Mouse (Mus musculus): ENCODE measurements around the gene Mast4. TPM values are rescaled to one million over a fixed set of nuclear protein-coding genes. Genes with fewer than 3 reads are reported as not detected.
A peak's percentile ranks its signal among the peaks of the same experiment; 100 is the strongest.

Mast4 gene
- polyA plus RNA-seq, 1 experiment from 2014 or later: 18.8 TPM

DNA sequence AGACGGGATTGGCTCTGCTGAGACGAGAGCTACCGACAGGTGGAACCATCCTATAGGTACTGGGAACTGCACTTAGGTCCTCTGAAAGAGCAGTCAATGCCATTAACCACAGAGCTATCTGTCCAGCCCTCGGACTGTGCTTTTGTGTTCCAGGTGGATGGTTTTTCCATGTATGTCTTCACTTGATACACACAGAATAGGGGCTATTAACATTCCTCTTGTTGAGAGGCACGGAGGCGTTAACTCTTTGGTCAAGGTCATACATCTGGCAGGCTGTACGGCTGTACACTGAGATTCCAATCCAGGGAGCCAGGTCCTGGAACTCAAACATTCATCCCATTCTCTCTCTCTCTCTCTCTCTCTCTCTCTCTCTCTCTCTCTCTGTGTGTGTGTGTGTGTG, 205.6 kb downstream of the Mast4 start:
- Histone ChIP-seq H3K27ac (no peak overlapping the region), H3K36me3 (no peaks in the 10 kb centered on the region), H3K9ac (no peak overlapping the region), H3K4me1 (no peaks in the 10 kb centered on the region), H3K4me2 (replicated peaks) (no peak overlapping the region), H3K27me3 (replicated peaks) (no peaks in the 10 kb centered on the region), H3K9me3 (no peaks in the 10 kb centered on the region), H3K4me3 (no peak overlapping the region)
- 55% methylated on average over 7 of the region's 7 CpGs for WGBS
- no peak for ATAC-seq (ENCODE audit: low FRiP score, low read depth)

GRCm38 (mm10) chr13:103127594-103127993, 206.7 kb downstream of the Mast4 start:
- H3K4me1 ChIP-seq: no peaks in the 10 kb centered on the region
- no peaks in the 10 kb centered on the region for H3K9me3 ChIP-seq
- no peak overlapping the region for H3K9ac ChIP-seq
- no peak overlapping the region for H3K4me2 ChIP-seq (replicated peaks)
- WGBS: 93% methylated on average over 5 of the region's 5 CpGs
- H3K4me3 ChIP-seq: no peak overlapping the region
- ATAC-seq (ENCODE audit: low FRiP score, low read depth): no peak
- H3K36me3 ChIP-seq: no peaks in the 10 kb centered on the region
- no peak overlapping the region for H3K27ac ChIP-seq
- no peaks in the 10 kb centered on the region for H3K27me3 ChIP-seq (replicated peaks)

DNA sequence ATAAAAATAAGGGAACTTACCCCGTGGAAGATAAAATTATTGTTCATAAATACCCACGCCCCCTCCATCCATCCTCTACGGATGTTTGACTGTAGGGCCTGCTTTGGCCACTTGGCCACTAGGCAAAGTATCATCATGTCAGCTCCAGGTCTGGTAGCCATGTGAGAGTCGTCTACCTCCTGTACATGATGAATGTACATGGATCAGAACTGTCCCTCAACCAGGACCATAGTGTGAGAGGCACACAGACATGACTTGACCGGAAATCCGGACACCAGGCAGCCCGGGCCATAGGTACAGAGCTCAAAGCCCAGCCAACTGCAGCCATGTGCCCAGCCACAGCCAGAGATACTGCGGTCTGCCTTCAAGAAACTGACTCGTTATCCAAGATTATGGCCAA, 210.6 kb downstream of the Mast4 start:
- 92% methylated on average over 9 of the region's 9 CpGs for WGBS
- Histone ChIP-seq H3K27me3 (replicated peaks) (no peaks in the 10 kb centered on the region), H3K36me3 (no peaks in the 10 kb centered on the region), H3K9me3 (no peaks in the 10 kb centered on the region), H3K4me2 (replicated peaks) (no peak overlapping the region), H3K9ac (no peak overlapping the region), H3K4me3 (no peak overlapping the region), H3K4me1 (peaks cover 15% of the 10 kb centered on the region), H3K27ac (no peak overlapping the region)
- no peak for ATAC-seq (ENCODE audit: low FRiP score, low read depth)

DNA sequence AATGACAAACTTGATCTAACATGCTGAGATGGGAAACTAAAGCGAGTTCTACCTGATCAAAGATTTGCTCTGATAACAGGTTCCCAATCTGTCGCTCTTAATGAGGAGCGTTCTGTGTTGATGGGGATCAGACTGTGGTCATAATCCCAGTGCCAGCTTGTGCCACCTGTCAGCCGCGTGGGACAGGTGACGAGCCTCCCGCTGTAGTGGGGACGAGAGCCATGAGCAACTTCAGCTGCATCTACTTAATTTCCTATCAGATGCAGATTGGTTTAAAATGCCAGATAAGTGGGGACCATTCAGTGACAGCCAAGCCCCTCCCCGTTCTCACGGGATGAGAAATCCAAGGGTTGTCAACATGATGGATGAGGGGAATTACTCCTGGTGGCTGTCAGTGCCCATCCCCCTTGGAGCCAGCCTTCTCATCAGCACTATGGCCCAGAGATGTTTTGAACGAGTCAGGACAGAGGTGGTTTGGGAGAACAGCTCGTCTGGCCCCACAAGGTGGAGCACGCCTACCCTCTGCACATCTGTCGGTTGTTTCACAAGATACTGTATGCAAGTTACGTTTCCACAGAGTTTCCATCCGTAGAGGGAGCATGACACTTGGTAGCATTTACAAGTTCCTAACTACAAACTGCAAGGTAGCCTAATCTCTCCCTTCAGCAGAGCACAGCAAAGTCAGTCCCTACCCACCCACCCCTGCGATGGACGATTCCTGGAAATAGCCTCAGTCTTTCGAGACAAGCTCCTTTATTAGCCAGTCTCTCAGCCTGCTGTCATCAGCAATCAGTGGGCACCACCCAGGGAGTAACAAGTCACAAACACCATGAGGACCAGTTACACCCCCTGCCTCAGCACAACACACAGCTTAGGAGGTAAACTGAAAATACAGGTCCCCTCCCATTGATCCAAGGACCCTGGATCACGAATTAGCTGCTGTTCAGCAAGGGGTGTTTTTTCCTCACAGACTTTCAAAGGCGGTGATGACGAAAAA, 212.2 kb downstream of the Mast4 start:
- peak; percentile 64 for ATAC-seq (ENCODE audit: low FRiP score, low read depth)
- no peaks in the 10 kb centered on the region for H3K27me3 ChIP-seq (replicated peaks)
- H3K27ac ChIP-seq: no peak overlapping the region
- 33% methylated on average over 22 of the region's 22 CpGs for WGBS
- 0 out of 2 replicates have a peak overlapping the region, but pooled peaks have one; percentile 22 for H3K4me2 ChIP-seq (replicated peaks)
- no peak overlapping the region for H3K4me3 ChIP-seq
- no peaks in the 10 kb centered on the region for H3K9me3 ChIP-seq
- peaks cover 15% of the 10 kb centered on the region for H3K4me1 ChIP-seq
- no peak overlapping the region for H3K9ac ChIP-seq
- no peaks in the 10 kb centered on the region for H3K36me3 ChIP-seq

DNA sequence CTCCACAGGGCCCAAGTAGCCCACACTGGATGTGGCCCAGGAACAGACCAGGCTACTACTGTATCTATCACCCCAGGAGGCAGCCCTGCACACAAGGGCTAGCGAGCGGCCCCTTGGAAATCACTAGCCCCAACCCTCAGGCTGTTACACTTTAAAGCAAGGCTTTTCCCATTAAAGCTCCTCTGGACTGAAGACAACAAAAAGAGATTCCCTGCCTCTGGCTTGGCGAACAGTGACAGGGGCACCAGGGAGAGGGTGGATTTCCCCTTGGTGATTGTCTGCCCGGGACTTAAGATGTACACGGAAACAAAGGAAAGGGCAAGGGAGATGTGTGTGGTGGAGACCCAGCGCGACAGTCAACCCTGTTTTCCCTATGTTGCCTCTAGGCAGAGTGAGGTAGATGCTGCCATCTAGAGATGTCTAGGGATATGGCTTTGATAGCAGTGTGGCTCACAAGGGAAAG, 213.6 kb downstream of the Mast4 start:
- Histone ChIP-seq H3K36me3 (no peaks in the 10 kb centered on the region), H3K4me1 (peaks cover 15% of the 10 kb centered on the region), H3K27me3 (replicated peaks) (no peaks in the 10 kb centered on the region), H3K9ac (peak overlapping the region; percentile 42), H3K27ac (no peak overlapping the region), H3K4me3 (no peak overlapping the region), H3K9me3 (no peaks in the 10 kb centered on the region), H3K4me2 (replicated peaks) (peak overlapping the region; percentile 52)
- WGBS: 6% methylated on average over 7 of the region's 7 CpGs
- peak; percentile 86 for ATAC-seq (ENCODE audit: low FRiP score, low read depth)

- Histone ChIP-seq H3K27me3 (replicated peaks) (no peaks in the 10 kb centered on the region), H3K9ac (no peak overlapping the region), H3K9me3 (no peaks in the 10 kb centered on the region), H3K4me2 (replicated peaks) (no peak overlapping the region), H3K27ac (no peak overlapping the region), H3K4me3 (no peak overlapping the region), H3K4me1 (peaks cover 17% of the 10 kb centered on the region), H3K36me3 (no peaks in the 10 kb centered on the region)
- WGBS: 89% methylated on average over 9 of the region's 9 CpGs
- ATAC-seq (ENCODE audit: low FRiP score, low read depth): no peak
Observed at GRCm38 (mm10) chr13:103119728-103120127, 214.6 kb downstream of the Mast4 start.

- H3K9me3 ChIP-seq: no peaks in the 10 kb centered on the region
Observed at GRCm38 (mm10) chr13:103115116-103115515, 219.2 kb downstream of the Mast4 start.

GRCm38 (mm10) chr13:103114274-103114673, 220.0 kb downstream of the Mast4 start:
- Histone ChIP-seq H3K4me2 (replicated peaks) (no peak overlapping the region), H3K27ac (no peak overlapping the region), H3K9me3 (no peaks in the 10 kb centered on the region), H3K4me3 (no peak overlapping the region), H3K27me3 (replicated peaks) (no peaks in the 10 kb centered on the region), H3K9ac (no peak overlapping the region), H3K36me3 (no peaks in the 10 kb centered on the region), H3K4me1 (0 out of 2 replicates have a peak, but pooled peaks cover 12% of the 10 kb centered on the region)
- ATAC-seq (ENCODE audit: low FRiP score, low read depth): no peak
- 41% methylated on average over 5 of the region's 5 CpGs for WGBS

More at GRCm38 (mm10) chr13:103115116-103115515, 219.2 kb downstream of the Mast4 start:
- Histone ChIP-seq H3K4me2 (replicated peaks) (no peak overlapping the region), H3K9ac (no peak overlapping the region), H3K4me3 (no peak overlapping the region), H3K4me1 (0 out of 2 replicates have a peak, but pooled peaks cover 12% of the 10 kb centered on the region), H3K27ac (no peak overlapping the region), H3K36me3 (no peaks in the 10 kb centered on the region), H3K27me3 (replicated peaks) (no peaks in the 10 kb centered on the region)
- no peak for ATAC-seq (ENCODE audit: low FRiP score, low read depth)
- WGBS: 79% methylated on average over 4 of the region's 4 CpGs

DNA sequence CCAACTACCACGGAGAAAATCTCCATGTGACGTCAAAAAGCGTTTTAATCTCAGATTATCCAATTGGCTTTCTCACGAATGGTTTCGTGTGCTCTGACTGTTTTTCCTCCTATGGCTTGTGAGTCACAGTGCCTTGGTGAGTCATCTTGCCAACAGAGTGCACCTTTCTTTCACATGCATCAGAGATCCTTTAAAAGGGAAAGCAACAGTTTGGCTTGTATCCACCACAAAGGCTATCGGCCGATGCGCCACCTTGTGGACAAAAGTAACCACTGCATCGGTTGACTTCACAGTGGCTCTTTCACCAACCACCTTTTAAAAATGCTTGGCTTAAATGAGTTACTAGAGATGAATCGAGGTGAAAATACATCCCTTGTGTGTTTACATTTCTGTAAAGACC, 224.4 kb downstream of the Mast4 start:
- no peak overlapping the region for H3K9ac ChIP-seq
- no peaks in the 10 kb centered on the region for H3K27me3 ChIP-seq (replicated peaks)
- no peak overlapping the region for H3K4me3 ChIP-seq
- ATAC-seq (ENCODE audit: low FRiP score, low read depth): 0 out of 2 replicates have a peak, but pooled peaks have one; percentile 45
- WGBS: 37% methylated on average over 10 of the region's 10 CpGs
- no peaks in the 10 kb centered on the region for H3K36me3 ChIP-seq
- H3K4me1 ChIP-seq: 0 out of 2 replicates have a peak, but pooled peaks cover 9% of the 10 kb centered on the region
- no peaks in the 10 kb centered on the region for H3K9me3 ChIP-seq
- H3K27ac ChIP-seq: no peak overlapping the region
- H3K4me2 ChIP-seq (replicated peaks): no peak overlapping the region

DNA sequence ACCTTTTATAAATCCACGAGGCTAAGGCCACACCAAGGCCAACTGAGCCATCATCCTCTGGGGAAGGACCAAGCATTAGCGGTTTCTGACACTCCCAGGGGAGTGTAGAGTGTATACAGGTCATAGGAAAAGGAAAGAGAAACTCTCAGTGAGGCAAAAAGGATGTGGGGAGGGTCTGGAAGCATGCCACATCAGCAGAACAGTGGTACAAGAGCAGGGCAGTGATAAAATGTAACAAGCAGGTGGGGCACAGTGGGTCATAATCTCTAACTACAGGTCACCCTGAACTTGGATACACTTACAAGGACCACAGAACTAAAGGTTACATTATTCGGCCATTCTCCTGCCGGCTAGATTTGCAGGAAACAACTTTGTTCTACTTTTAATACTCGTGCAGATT, 226.9 kb downstream of the Mast4 start:
- Histone ChIP-seq H3K4me2 (replicated peaks) (no peak overlapping the region), H3K36me3 (no peaks in the 10 kb centered on the region), H3K4me3 (no peak overlapping the region), H3K9ac (no peak overlapping the region), H3K9me3 (no peaks in the 10 kb centered on the region), H3K4me1 (0 out of 2 replicates have a peak, but pooled peaks cover 4% of the 10 kb centered on the region), H3K27me3 (replicated peaks) (no peaks in the 10 kb centered on the region), H3K27ac (no peak overlapping the region)
- no peak for ATAC-seq (ENCODE audit: low FRiP score, low read depth)
- 88% methylated on average over 5 of the region's 5 CpGs for WGBS

- H3K36me3 ChIP-seq: no peaks in the 10 kb centered on the region
- no peak for ATAC-seq (ENCODE audit: low FRiP score, low read depth)
- H3K27ac ChIP-seq: no peak overlapping the region
- no peaks in the 10 kb centered on the region for H3K4me1 ChIP-seq
- no peak overlapping the region for H3K4me2 ChIP-seq (replicated peaks)
- H3K27me3 ChIP-seq (replicated peaks): no peaks in the 10 kb centered on the region
- no peak overlapping the region for H3K9ac ChIP-seq
- no peaks in the 10 kb centered on the region for H3K9me3 ChIP-seq
- 82% methylated on average over 6 of the region's 6 CpGs for WGBS
- no peak overlapping the region for H3K4me3 ChIP-seq
Observed at GRCm38 (mm10) chr13:103102598-103102997, 231.7 kb downstream of the Mast4 start.

GRCm38 (mm10) chr13:103096346-103097150, 237.7 kb downstream of the Mast4 start:
- Histone ChIP-seq H3K36me3 (no peaks in the 10 kb centered on the region), H3K9ac (no peak overlapping the region), H3K9me3 (no peaks in the 10 kb centered on the region), H3K4me2 (replicated peaks) (peak overlapping the region; percentile 68), H3K4me1 (peaks cover 9% of the 10 kb centered on the region), H3K27ac (no peak overlapping the region), H3K4me3 (peak overlapping the region; percentile 37), H3K27me3 (replicated peaks) (no peaks in the 10 kb centered on the region)
- peak; percentile 91 for ATAC-seq (ENCODE audit: low FRiP score, low read depth)
- WGBS: 7% methylated on average over 28 of the region's 28 CpGs
